Mouse (Mus musculus) megakaryocyte, embryonic 14.5 days (primary cell): ENCODE measurements around the gene Tyrobp.

Source experiments
- FLI1 ChIP-seq: IDR thresholded peaks from 2 replicates; pipeline ENCODE4 v1.6.1; 2012; ENCODE audit warnings: low read length, inconsistent platforms, mixed read lengths
- GATA1 ChIP-seq: IDR thresholded peaks from 3 replicates; pipeline ENCODE4 v1.6.1; 2012; ENCODE audit warnings: mixed read lengths, low read length, inconsistent platforms, borderline replicate concordance

GRCm38 (mm10) chr7:30434701-30435100 lies 21.1 kb downstream of the Tyrobp start:
- TF ChIP-seq GATA1 (no peak), FLI1 (no peak)
